Mouse (Mus musculus) MEL (cell line): ENCODE data around the gene Dthd1.

ENCODE experiments used
- CHD1 ChIP-seq: IDR thresholded peaks from 2 replicates; pipeline ENCODE4 v1.6.1; 2012; ENCODE audit warnings: low read depth, mild to moderate bottlenecking, inconsistent platforms, low read length, improper control_type of control experiment
- CTCF ChIP-seq, 3 experiments: IDR thresholded peaks in 2 of 3; conservative IDR thresholded peaks in 1 of 3; 2 replicates each; pipeline ENCODE4 v1.5.1; 2011 to 2012; ENCODE audit warnings: low read length in 3 of 3, low read depth in 2 of 3, mild to moderate bottlenecking in 2 of 3, improper control_type of control experiment in 1 of 3, inconsistent platforms in 1 of 3, mixed read lengths in 1 of 3, moderate library complexity in 1 of 3; ENCODE audit not compliant: control insufficient read depth in 1 of 3, insufficient read depth in 1 of 3, poor library complexity in 1 of 3, severe bottlenecking in 1 of 3
- ETS1 ChIP-seq: IDR thresholded peaks from 2 replicates; pipeline ENCODE4 v1.6.1; 2012; ENCODE audit warnings: low read depth, mild to moderate bottlenecking, inconsistent platforms, low read length, improper control_type of control experiment, moderate library complexity
- GATA1 ChIP-seq: IDR thresholded peaks from 2 replicates; pipeline ENCODE4 v1.6.1; 2011; ENCODE audit warnings: low read depth, low read length, improper control_type of control experiment
- KAT2A ChIP-seq: conservative IDR thresholded peaks from 2 replicates; pipeline ENCODE4 v1.6.1; 2012; ENCODE audit warnings: low read depth, low read length, improper control_type of control experiment, inconsistent platforms
- MYB ChIP-seq: IDR thresholded peaks from 2 replicates; pipeline ENCODE4 v1.6.1; 2011; ENCODE audit warnings: mild to moderate bottlenecking, low read depth, low read length, improper control_type of control experiment
- NRF1 ChIP-seq: IDR thresholded peaks from 2 replicates; pipeline ENCODE4 v1.6.1; 2014; ENCODE audit warnings: low read depth, mild to moderate bottlenecking, inconsistent platforms, low read length, improper control_type of control experiment, moderate library complexity; ENCODE audit not compliant: poor library complexity, insufficient read depth, severe bottlenecking
- POLR2A ChIP-seq, 2 experiments: IDR thresholded peaks; 2 replicates each; pipeline ENCODE4 v1.6.1; 2011 to 2012; ENCODE audit warnings: low read length in 2 of 2, mild to moderate bottlenecking in 2 of 2, control low read depth in 1 of 2, improper control_type of control experiment in 1 of 2, low read depth in 1 of 2, moderate library complexity in 1 of 2; ENCODE audit not compliant: control insufficient read depth in 1 of 2, insufficient read depth in 1 of 2, poor library complexity in 1 of 2
- SMC3 ChIP-seq: IDR thresholded peaks from 2 replicates; pipeline ENCODE4 v1.6.1; 2011; ENCODE audit warnings: low read depth, low read length, improper control_type of control experiment
- ZMIZ1 ChIP-seq: IDR thresholded peaks from 2 replicates; pipeline ENCODE4 v1.6.1; 2012; ENCODE audit warnings: low read depth, mild to moderate bottlenecking, inconsistent platforms, low read length, improper control_type of control experiment, moderate library complexity

DNA sequence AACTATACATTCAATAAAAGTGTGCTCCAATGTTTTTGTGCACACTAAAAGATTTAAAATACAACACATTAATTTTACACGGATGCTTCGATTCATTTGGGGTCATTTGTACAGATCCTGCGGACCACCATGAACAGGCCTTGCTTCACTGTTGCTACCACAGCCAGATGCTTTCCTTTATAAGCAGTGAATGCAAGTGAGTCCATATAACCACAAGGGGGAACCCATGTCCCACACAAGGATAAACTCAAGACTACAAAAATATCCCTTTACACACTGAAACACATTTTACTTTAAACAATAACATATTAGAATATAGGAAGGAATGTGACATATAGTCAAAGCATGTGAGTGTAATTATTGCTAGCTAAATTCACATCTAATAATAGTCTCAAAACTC lies 81.7 kb downstream of the Dthd1 start:
- TF ChIP-seq ETS1 (no peak), CTCF (IDR thresholded peaks at IDR 0.05 in 2 of 3, conservative IDR thresholded peaks at IDR 0.05 in 1 of 3; ENCODE audit: control insufficient read depth in 1 of 3, insufficient read depth in 1 of 3, low read depth in 2 of 3, low read length in 3 of 3, poor library complexity in 1 of 3, severe bottlenecking in 1 of 3) (peak in 1 of 3 experiments; percentile 25; a peak in 1 of 6 replicates), GATA1 (no peak), MYB (no peak), SMC3 (0 out of 2 replicates have a peak, but pooled peaks have one; percentile 18), KAT2A (no peak), CHD1 (no peak), ZMIZ1 (no peak), POLR2A (IDR thresholded peaks at IDR 0.05; ENCODE audit: control insufficient read depth in 1 of 2, insufficient read depth in 1 of 2, low read depth in 1 of 2, low read length in 2 of 2, poor library complexity in 1 of 2) (no peak), NRF1 (no peak)
